Mouse (Mus musculus) E14TG2a.4 (cell line): ENCODE data around the gene Zfp954.
"Not testable (repeated sequence)": the region's sequence is repeated elsewhere in the genome, so short reads cannot be mapped to it uniquely, and the experiment has no call there.

ENCODE experiments used
- H3K27me3 ChIP-seq: 2 replicates; pipeline ENCODE4 v1.6.1; 2014; ENCODE audit warnings: low read length, control low read depth; ENCODE audit not compliant: insufficient read depth
- H3K36me3 ChIP-seq: 2 replicates; pipeline ENCODE4 v1.6.1; 2014; ENCODE audit warnings: low read length, control low read depth; ENCODE audit not compliant: insufficient read depth
- H3K4me1 ChIP-seq: replicated peaks from 2 replicates; pipeline ENCODE4 v1.6.1; 2014; ENCODE audit warnings: low read depth, low read length, control low read depth
- H3K4me3 ChIP-seq: replicated peaks from 2 replicates; pipeline ENCODE4 v1.5.1; 2014; ENCODE audit warnings: mild to moderate bottlenecking, low read length
- H3K9me3 ChIP-seq: 2 replicates; pipeline ENCODE4 v1.6.1; 2014; ENCODE audit warnings: low read length, control low read depth
- CTCF ChIP-seq: conservative IDR thresholded peaks from 2 replicates; pipeline ENCODE4 v1.5.1; 2014; ENCODE audit warnings: low read length
- NANOG ChIP-seq: IDR thresholded peaks from 2 replicates; pipeline ENCODE4 v1.6.1; 2014; ENCODE audit warnings: borderline replicate concordance, low read length, mixed read lengths
- POU5F1 ChIP-seq: IDR thresholded peaks from 2 replicates; pipeline ENCODE4 v1.6.1; 2014; ENCODE audit warnings: low read length, borderline replicate concordance

Gene Zfp954

GRCm38 (mm10) chr7:7120921-7121601 lies at the start of gene Zfp954:
Gene Zfp954 (minus strand): TSS chr7:7121488.
- Histone ChIP-seq H3K9me3 (no peaks in the 10 kb centered on the region), H3K4me3 (peak within 1 kb of the TSS; percentile 90), H3K4me1 (peaks cover 38% of the 10 kb centered on the region), H3K36me3 (peaks cover 55% of the 10 kb centered on the region), H3K27me3 (no peaks in the 10 kb centered on the region)
- no peak for TF ChIP-seq NANOG
- TF ChIP-seq CTCF, result peak; percentile 34

GRCm38 (mm10) chr7:7145991-7146608 lies 24.8 kb upstream of the Zfp954 start:
- no peaks in the 10 kb centered on the region for H3K9me3 ChIP-seq
- TF ChIP-seq NANOG, result no peak
- no peak for TF ChIP-seq CTCF

DNA sequence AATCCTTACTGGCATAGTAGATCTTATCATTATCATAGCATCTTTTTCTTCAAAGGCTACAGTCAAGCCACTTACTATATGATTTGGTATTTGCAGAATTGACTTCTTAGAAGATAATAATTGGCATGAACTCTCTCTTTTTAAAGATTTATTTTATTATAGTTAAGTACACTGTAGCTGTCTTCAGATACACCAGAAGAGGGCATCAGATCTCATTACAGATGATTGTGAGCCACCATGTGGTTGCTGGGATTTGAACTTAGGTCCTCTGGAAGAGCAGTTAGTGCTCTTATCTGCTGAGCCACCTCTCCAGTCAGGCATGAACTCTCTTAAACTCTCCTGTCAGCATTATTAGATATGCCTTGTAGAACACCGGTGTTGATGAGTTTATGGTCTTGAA lies 22.9 kb upstream of the Zfp954 start:
- Histone ChIP-seq H3K4me3 (no peak overlapping the region), H3K9me3 (no peaks in the 10 kb centered on the region), H3K4me1 (peaks cover 13% of the 10 kb centered on the region; the same call in 1 of the 2 replicates), H3K36me3 (no peaks in the 10 kb centered on the region), H3K27me3 (no peaks in the 10 kb centered on the region)
- no peak for TF ChIP-seq POU5F1
- no peak for TF ChIP-seq NANOG
- no peak for TF ChIP-seq CTCF

More at GRCm38 (mm10) chr7:7145991-7146608, 24.8 kb upstream of the Zfp954 start:
- Histone ChIP-seq H3K27me3 (no peaks in the 10 kb centered on the region), H3K4me1 (peaks cover 13% of the 10 kb centered on the region; the same call in 1 of the 2 replicates), H3K36me3 (no peaks in the 10 kb centered on the region), H3K4me3 (no peak overlapping the region)

DNA sequence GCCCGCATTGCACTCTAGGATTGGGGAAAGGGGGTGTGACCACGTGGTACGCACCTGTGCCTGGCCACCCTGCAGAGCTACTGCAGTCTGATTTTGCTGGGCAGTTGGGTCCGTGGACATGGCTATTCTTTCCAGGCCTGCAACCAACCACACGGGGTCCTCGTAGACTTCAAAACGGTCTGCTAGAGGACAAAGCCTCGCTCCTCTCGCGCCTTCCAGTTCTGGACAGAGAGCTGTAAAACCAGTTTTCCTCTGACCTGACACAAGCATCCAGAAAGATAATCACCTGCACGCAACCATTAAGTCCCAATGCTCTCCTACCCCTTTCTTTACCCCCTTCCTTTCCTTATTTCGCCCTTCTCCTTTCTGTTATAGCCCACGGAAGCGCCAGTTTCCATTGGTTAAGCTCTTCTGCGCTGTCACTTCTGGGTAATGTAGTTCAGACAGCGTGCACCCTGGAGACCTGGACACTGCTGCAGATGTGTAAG lies 15.1 kb upstream of the Zfp954 start, which contains the start of gene Zfp773:
TSS of gene Zfp773 (minus strand) at position 377 of the 488 bp plus-strand sequence.
- H3K4me3 ChIP-seq, result peak within 1 kb of the TSS; percentile 73
- H3K4me1 ChIP-seq, result peaks cover 38% of the 10 kb centered on the region
- H3K9me3 ChIP-seq, result no peaks in the 10 kb centered on the region
- peaks cover 6% of the 10 kb centered on the region; the same call in 1 of the 2 replicates for H3K36me3 ChIP-seq
- no peaks in the 10 kb centered on the region; the same call in 1 of the 2 replicates for H3K27me3 ChIP-seq
- TF ChIP-seq NANOG, result no peak
- no peak; the same call in 1 of the 2 replicates for TF ChIP-seq CTCF
- TF ChIP-seq POU5F1, result no peak

DNA sequence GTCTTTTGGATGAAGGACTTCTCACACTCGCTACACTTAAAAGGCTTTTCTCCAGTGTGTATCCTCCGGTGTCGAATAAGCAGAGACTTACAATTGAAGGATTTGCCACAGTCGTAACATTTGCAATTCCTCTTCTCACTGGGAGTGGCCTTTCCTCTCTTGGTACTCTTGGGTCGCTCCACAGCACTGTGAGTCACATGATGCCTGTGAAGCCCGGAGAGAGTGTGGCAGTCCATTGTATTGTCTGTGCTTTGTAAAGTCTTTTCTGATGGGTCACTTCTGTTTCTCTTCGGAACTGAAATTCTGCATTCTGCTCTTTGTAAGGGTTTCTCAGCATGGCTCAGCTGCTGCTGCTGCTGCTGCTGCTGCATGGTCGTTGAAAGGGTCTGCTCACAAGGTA lies 11.5 kb upstream of the Zfp954 start:
- Histone ChIP-seq H3K4me3 (peak overlapping the region; percentile 30; the same call in 1 of the 2 replicates), H3K9me3 (no peaks in the 10 kb centered on the region), H3K36me3 (peaks cover 7% of the 10 kb centered on the region), H3K27me3 (no peaks in the 10 kb centered on the region), H3K4me1 (peaks cover 47% of the 10 kb centered on the region)
- TF ChIP-seq POU5F1 (no peak), NANOG (no peak; the same call in 1 of the 2 replicates), CTCF (no peak)

DNA sequence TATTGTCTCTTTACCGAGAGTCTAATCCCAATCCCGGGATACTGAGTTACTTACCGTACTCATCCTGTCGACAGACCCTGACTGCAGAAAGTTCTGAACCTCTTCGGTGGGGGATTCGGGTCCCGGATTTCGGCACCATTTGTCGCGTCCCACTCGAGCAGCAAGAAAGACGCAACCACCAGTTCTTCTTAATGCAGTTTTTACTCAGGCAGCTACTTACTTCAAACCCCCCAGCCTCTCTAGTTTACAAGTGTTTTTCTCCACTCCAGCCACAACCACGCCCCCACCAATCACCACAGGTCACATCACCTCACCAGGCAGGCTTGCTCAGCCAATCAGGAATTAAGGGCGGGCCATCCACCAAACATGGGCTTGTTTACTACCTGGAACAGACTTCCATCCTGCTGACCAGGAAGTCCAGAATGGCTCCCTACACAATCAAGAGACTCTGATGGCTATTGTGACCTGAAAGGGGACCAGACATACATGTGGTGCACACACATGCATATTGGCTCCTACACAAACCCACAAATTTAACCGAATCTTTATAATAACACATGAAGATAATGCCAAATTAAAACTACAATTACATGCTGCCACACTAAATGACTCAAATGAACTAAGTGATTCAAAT lies 9.3 kb upstream of the Zfp954 start:
- peaks cover 24% of the 10 kb centered on the region for H3K36me3 ChIP-seq

DNA sequence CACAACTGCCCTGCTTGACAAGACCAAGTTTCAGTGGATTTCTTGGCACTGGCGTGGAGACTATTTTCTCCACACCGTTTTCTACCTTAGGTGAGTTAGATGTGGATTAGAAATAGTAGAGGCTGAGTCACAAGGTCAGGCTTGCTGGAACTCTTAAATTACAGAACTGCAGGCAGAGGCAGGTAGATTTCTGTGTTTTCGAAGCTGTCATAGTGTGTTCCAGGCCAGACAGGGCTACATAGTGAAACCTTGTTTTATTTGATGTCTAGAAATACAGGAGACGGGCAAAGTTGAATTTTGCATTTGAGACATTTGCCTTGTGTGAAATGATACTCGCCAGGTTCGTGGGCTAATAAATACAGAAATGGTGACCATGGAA lies 303 bp upstream of the Zfp954 start:
- Histone ChIP-seq H3K36me3 (peaks cover 55% of the 10 kb centered on the region), H3K4me1 (peaks cover 43% of the 10 kb centered on the region), H3K9me3 (no peaks in the 10 kb centered on the region), H3K4me3 (peak overlapping the region; percentile 90), H3K27me3 (no peaks in the 10 kb centered on the region)
- no peak for TF ChIP-seq CTCF
- TF ChIP-seq NANOG, result no peak
- no peak for TF ChIP-seq POU5F1

More for the DNA sequence above, 9.3 kb upstream of the Zfp954 start:
- not testable (repeated sequence) for H3K9me3 ChIP-seq, H3K27me3 ChIP-seq
- Histone ChIP-seq H3K4me1 (peaks cover 55% of the 10 kb centered on the region), H3K4me3 (peak overlapping the region; percentile 82)

GRCm38 (mm10) chr7:7118441-7118840 lies 2.8 kb downstream of the Zfp954 start:
- no peaks in the 10 kb centered on the region for H3K9me3 ChIP-seq
- peaks cover 30% of the 10 kb centered on the region for H3K4me1 ChIP-seq
- H3K36me3 ChIP-seq, result peaks cover 65% of the 10 kb centered on the region
- no peaks in the 10 kb centered on the region for H3K27me3 ChIP-seq
- TF ChIP-seq POU5F1, result no peak
- TF ChIP-seq CTCF, result no peak
- no peak for TF ChIP-seq NANOG
- no peak overlapping the region for H3K4me3 ChIP-seq
